Mouse (Mus musculus): Measurements from ENCODE around the gene Wbp2. TPM values are rescaled to one million over a fixed set of nuclear protein-coding genes. Genes with fewer than 3 reads are reported as not detected.
"Not testable (repeated sequence)": the region's sequence is repeated elsewhere in the genome, so short reads cannot be mapped to it uniquely, and the experiment has no call there.

The Wbp2 gene
- polyA plus RNA-seq, 1 experiment from 2014 or later: 135 TPM

GRCm38 (mm10) chr11:116095573-116095972, 8.8 kb upstream of the Wbp2 start:
- Histone ChIP-seq H3K4me1 (ENCODE audit: control insufficient read depth, insufficient read depth, low read length) (peaks cover 16% of the 10 kb centered on the region), H3K4me2 (ENCODE audit: low read depth, low read length) (no peak overlapping the region), H3K4me3 (ENCODE audit: low read length) (no peak overlapping the region), H3K36me3 (ENCODE audit: control insufficient read depth, insufficient read depth, low read length) (no peaks in the 10 kb centered on the region), H3K9me3 (ENCODE audit: control insufficient read depth, low read length) (peaks cover 4% of the 10 kb centered on the region), H3K27ac (ENCODE audit: low read length) (no peak overlapping the region), H3K9ac (ENCODE audit: low read depth, low read length) (no peak overlapping the region), H3K27me3 (replicated peaks; ENCODE audit: control insufficient read depth, insufficient read depth, low read length) (no peaks in the 10 kb centered on the region)
- WGBS: 53% methylated on average over 3 of the region's 3 CpGs
- ATAC-seq: no peak

- H3K4me1 ChIP-seq (ENCODE audit: control insufficient read depth, insufficient read depth, low read length): peaks cover 5% of the 10 kb centered on the region; the same call in 1 of the 2 replicates
- H3K36me3 ChIP-seq (ENCODE audit: control insufficient read depth, insufficient read depth, low read length): no peaks in the 10 kb centered on the region
- H3K9me3 ChIP-seq (ENCODE audit: control insufficient read depth, low read length): peaks cover 4% of the 10 kb centered on the region
- 45% methylated on average over 16 of the region's 16 CpGs for WGBS
- H3K4me2 ChIP-seq (ENCODE audit: low read depth, low read length): no peak overlapping the region
- H3K4me3 ChIP-seq (ENCODE audit: low read length): no peak overlapping the region
- no peak overlapping the region; the same call in 1 of the 2 replicates for H3K27ac ChIP-seq (ENCODE audit: low read length)
- H3K27me3 ChIP-seq (replicated peaks; ENCODE audit: control insufficient read depth, insufficient read depth, low read length): no peaks in the 10 kb centered on the region
- no peak for ATAC-seq
- no peak overlapping the region for H3K9ac ChIP-seq (ENCODE audit: low read depth, low read length)
Observed at GRCm38 (mm10) chr11:116093771-116094565, 7.2 kb upstream of the Wbp2 start.

DNA sequence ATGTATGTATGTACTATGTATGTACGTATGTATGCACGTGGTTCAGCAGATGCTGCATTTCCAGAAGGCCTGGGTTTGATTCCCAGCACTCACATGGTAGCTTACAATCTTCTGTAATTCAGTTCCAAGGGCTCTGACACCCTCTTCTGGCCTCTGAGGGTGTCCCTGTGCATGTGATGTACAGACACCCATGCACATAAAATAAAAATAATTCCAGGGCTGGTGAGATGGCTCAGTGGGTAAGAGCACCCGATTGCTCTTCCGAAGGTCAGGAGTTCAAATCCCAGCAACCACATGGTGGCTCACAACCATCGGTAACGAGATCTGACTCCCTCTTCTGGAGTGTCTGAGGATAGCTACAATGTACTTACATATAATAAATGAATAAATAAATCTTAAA, 6.2 kb upstream of the Wbp2 start:
- not testable (repeated sequence) for H3K9me3 ChIP-seq (ENCODE audit: control insufficient read depth, low read length); H3K4me1 ChIP-seq (ENCODE audit: control insufficient read depth, insufficient read depth, low read length); ATAC-seq; H3K4me2 ChIP-seq (ENCODE audit: low read depth, low read length); H3K27me3 ChIP-seq (replicated peaks; ENCODE audit: control insufficient read depth, insufficient read depth, low read length); H3K36me3 ChIP-seq (ENCODE audit: control insufficient read depth, insufficient read depth, low read length); H3K4me3 ChIP-seq (ENCODE audit: low read length); H3K27ac ChIP-seq (ENCODE audit: low read length); H3K9ac ChIP-seq (ENCODE audit: low read depth, low read length)
- WGBS: 89% methylated on average over 6 of the region's 6 CpGs

- ATAC-seq: no peak
- Histone ChIP-seq H3K27ac (ENCODE audit: low read length) (no peak overlapping the region), H3K4me2 (ENCODE audit: low read depth, low read length) (no peak overlapping the region), H3K4me1 (ENCODE audit: control insufficient read depth, insufficient read depth, low read length) (0 out of 2 replicates have a peak, but pooled peaks cover 2% of the 10 kb centered on the region), H3K27me3 (replicated peaks; ENCODE audit: control insufficient read depth, insufficient read depth, low read length) (no peaks in the 10 kb centered on the region), H3K9me3 (ENCODE audit: control insufficient read depth, low read length) (peaks cover 2% of the 10 kb centered on the region), H3K4me3 (ENCODE audit: low read length) (no peak overlapping the region), H3K36me3 (ENCODE audit: control insufficient read depth, insufficient read depth, low read length) (no peaks in the 10 kb centered on the region), H3K9ac (ENCODE audit: low read depth, low read length) (no peak overlapping the region)
- 85% methylated on average over 6 of the region's 6 CpGs for WGBS
Observed at GRCm38 (mm10) chr11:116091591-116091990, 4.8 kb upstream of the Wbp2 start.

- 93% methylated on average over 6 of the region's 6 CpGs for WGBS
- Histone ChIP-seq H3K9ac (ENCODE audit: low read depth, low read length) (no peak overlapping the region), H3K9me3 (ENCODE audit: control insufficient read depth, low read length) (no peaks in the 10 kb centered on the region), H3K27me3 (replicated peaks; ENCODE audit: control insufficient read depth, insufficient read depth, low read length) (no peaks in the 10 kb centered on the region), H3K36me3 (ENCODE audit: control insufficient read depth, insufficient read depth, low read length) (no peaks in the 10 kb centered on the region), H3K4me1 (ENCODE audit: control insufficient read depth, insufficient read depth, low read length) (peaks cover 17% of the 10 kb centered on the region), H3K4me2 (ENCODE audit: low read depth, low read length) (no peak overlapping the region), H3K4me3 (ENCODE audit: low read length) (no peak overlapping the region), H3K27ac (ENCODE audit: low read length) (no peak overlapping the region)
- ATAC-seq: no peak
Observed at GRCm38 (mm10) chr11:116089545-116089944, 2.8 kb upstream of the Wbp2 start.

GRCm38 (mm10) chr11:116088741-116089394, 2.1 kb upstream of the Wbp2 start:
- Histone ChIP-seq H3K4me3 (ENCODE audit: low read length) (no peak overlapping the region), H3K36me3 (ENCODE audit: control insufficient read depth, insufficient read depth, low read length) (no peaks in the 10 kb centered on the region), H3K4me2 (ENCODE audit: low read depth, low read length) (no peak overlapping the region), H3K9me3 (ENCODE audit: control insufficient read depth, low read length) (no peaks in the 10 kb centered on the region), H3K27ac (ENCODE audit: low read length) (peak overlapping the region; percentile 90; the same call in 1 of the 2 replicates), H3K4me1 (ENCODE audit: control insufficient read depth, insufficient read depth, low read length) (peaks cover 17% of the 10 kb centered on the region), H3K27me3 (replicated peaks; ENCODE audit: control insufficient read depth, insufficient read depth, low read length) (no peaks in the 10 kb centered on the region), H3K9ac (ENCODE audit: low read depth, low read length) (0 out of 2 replicates have a peak overlapping the region, but pooled peaks have one; percentile 1)
- WGBS: 73% methylated on average over 11 of the region's 11 CpGs
- no peak for ATAC-seq

DNA sequence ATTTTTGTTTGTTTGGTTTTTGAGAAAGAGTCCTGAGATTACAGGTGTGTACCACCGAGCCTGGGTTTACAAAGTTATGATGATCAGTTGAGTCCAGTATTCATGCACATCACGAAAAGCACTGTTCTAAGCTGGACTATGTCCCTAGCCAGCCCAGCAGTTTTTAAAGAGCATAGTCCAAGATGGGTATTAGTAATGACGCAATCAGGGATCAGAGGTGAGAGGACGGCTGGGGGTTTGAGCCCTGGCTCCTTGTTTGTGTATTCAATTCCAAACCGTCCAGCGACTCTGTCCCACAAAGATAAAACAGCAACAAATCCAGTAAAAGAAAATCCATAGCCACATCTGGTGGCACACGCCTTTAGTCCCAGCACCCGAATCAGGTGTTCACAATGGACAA, 1.4 kb upstream of the Wbp2 start:
- peaks cover 17% of the 10 kb centered on the region for H3K4me1 ChIP-seq (ENCODE audit: control insufficient read depth, insufficient read depth, low read length)
- peak; percentile 25; the same call in 1 of the 2 replicates for ATAC-seq
- peak overlapping the region; percentile 90 for H3K27ac ChIP-seq (ENCODE audit: low read length)

GRCm38 (mm10) chr11:116087194-116088130, 667 bp upstream of the Wbp2 start:
- peak overlapping the region; percentile 90 for H3K27ac ChIP-seq (ENCODE audit: low read length)
- no peaks in the 10 kb centered on the region for H3K9me3 ChIP-seq (ENCODE audit: control insufficient read depth, low read length)
- H3K4me1 ChIP-seq (ENCODE audit: control insufficient read depth, insufficient read depth, low read length): peaks cover 17% of the 10 kb centered on the region
- 2% methylated on average over 31 of the region's 31 CpGs for WGBS
- peaks cover 11% of the 10 kb centered on the region for H3K36me3 ChIP-seq (ENCODE audit: control insufficient read depth, insufficient read depth, low read length)
- H3K9ac ChIP-seq (ENCODE audit: low read depth, low read length): peak overlapping the region; percentile 65
- H3K4me3 ChIP-seq (ENCODE audit: low read length): peak overlapping the region; percentile 55
- H3K27me3 ChIP-seq (replicated peaks; ENCODE audit: control insufficient read depth, insufficient read depth, low read length): no peaks in the 10 kb centered on the region
- peak overlapping the region; percentile 54 for H3K4me2 ChIP-seq (ENCODE audit: low read depth, low read length)
- ATAC-seq: peak; percentile 83

More for the DNA sequence above, 1.4 kb upstream of the Wbp2 start:
- Histone ChIP-seq H3K9me3 (ENCODE audit: control insufficient read depth, low read length) (no peaks in the 10 kb centered on the region), H3K4me3 (ENCODE audit: low read length) (no peak overlapping the region), H3K4me2 (ENCODE audit: low read depth, low read length) (peak overlapping the region; percentile 54), H3K36me3 (ENCODE audit: control insufficient read depth, insufficient read depth, low read length) (peaks cover 6% of the 10 kb centered on the region), H3K9ac (ENCODE audit: low read depth, low read length) (peak overlapping the region; percentile 1; the same call in 1 of the 2 replicates), H3K27me3 (replicated peaks; ENCODE audit: control insufficient read depth, insufficient read depth, low read length) (no peaks in the 10 kb centered on the region)
- WGBS: 62% methylated on average over 8 of the region's 8 CpGs

DNA sequence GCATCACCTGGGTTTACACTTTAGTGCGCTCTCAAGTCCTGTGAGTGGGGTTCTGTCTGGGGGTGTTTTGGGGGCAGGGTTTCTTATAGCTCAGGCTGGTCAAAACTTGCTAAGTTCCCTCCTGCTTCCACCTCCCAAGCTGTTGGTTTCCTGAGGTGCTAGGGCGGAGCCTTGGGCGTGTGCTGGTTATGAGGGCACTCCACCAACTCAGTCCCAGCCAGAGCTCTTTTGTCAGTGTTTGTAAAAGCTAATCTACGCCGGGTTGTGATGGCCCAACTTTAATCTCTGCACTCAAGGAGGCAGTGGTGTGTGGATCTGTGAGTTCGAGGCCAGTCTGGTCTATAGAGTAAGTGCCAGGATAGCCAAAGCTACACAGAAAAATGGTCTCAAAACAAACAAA, 2.6 kb downstream of the Wbp2 start:
- no peak overlapping the region for H3K9ac ChIP-seq (ENCODE audit: low read depth, low read length)
- no peak overlapping the region for H3K4me3 ChIP-seq (ENCODE audit: low read length)
- no peak overlapping the region for H3K4me2 ChIP-seq (ENCODE audit: low read depth, low read length)
- peaks cover 25% of the 10 kb centered on the region for H3K36me3 ChIP-seq (ENCODE audit: control insufficient read depth, insufficient read depth, low read length)
- no peaks in the 10 kb centered on the region for H3K27me3 ChIP-seq (replicated peaks; ENCODE audit: control insufficient read depth, insufficient read depth, low read length)
- no peak overlapping the region for H3K27ac ChIP-seq (ENCODE audit: low read length)
- 78% methylated on average over 6 of the region's 6 CpGs for WGBS
- ATAC-seq: no peak
- H3K4me1 ChIP-seq (ENCODE audit: control insufficient read depth, insufficient read depth, low read length): peaks cover 21% of the 10 kb centered on the region
- H3K9me3 ChIP-seq (ENCODE audit: control insufficient read depth, low read length): no peaks in the 10 kb centered on the region

Measured in intestine, embryonic 16.5 days (tissue).